9 mouse cellular contexts compared by ENCODE assay signal in genomic region chr11:4117372-4118071, GRCm38 (mm10). TPM values are rescaled to one million over a fixed set of nuclear protein-coding genes. Genes with fewer than 3 reads are reported as not detected.
DNase-seq lines count a peak whose midpoint lies in the region; ATAC-seq and TF ChIP-seq lines count a peak whose summit lies in the region.
"Had no signal": no experiment of that assay in that cellular context is flagged by ENCODE, and none has a peak within 500 bp of the region (broad histone marks: within the 10 kb centered on the region; RNA-seq: fewer than 3 reads in every experiment).

No protein-coding gene starts in this region.

- no peak overlapping the region for H3K27ac ChIP-seq in heart, embryonic 12.5 days (ENCODE audit: poor library complexity, severe bottlenecking)
- no peak overlapping the region for H3K27ac ChIP-seq in bone marrow macrophage, adult 2 months (ENCODE audit: insufficient read depth, low read depth, low read length)
- H3K27ac ChIP-seq in hindbrain, embryonic 13.5 days: no peak overlapping the region
- no peak overlapping the region for H3K27ac ChIP-seq in midbrain, embryonic 12.5 days (replicated peaks)

- TF ChIP-seq POLR2A in bone marrow macrophage, adult 2 months (IDR thresholded peaks at IDR 0.05; ENCODE audit: borderline replicate concordance, low read depth, low read length): no peak

- TF ChIP-seq CTCF in bone marrow macrophage, adult 2 months (IDR thresholded peaks at IDR 0.05; ENCODE audit: low read depth, low read length): no peak

- no peak for DNase-seq in heart, adult 18-20 months
- DNase-seq in right cerebral cortex, postnatal 25 days: no peak
- no peak for DNase-seq in left cerebral cortex, adult 18-20 months (ENCODE audit: low spot score in 2 of 2)
- DNase-seq in ovary, postnatal 36 days (ENCODE audit: low spot score): no peak

- ATAC-seq in heart, embryonic 12.5 days (ENCODE audit: insufficient number of reproducible peaks, low FRiP score): no peak
- ATAC-seq in hindbrain, embryonic 13.5 days (ENCODE audit: low FRiP score): peak; percentile 2; the same call in 1 of the 2 replicates
- no peak for ATAC-seq in midbrain, embryonic 12.5 days (ENCODE audit: low FRiP score, low read depth)

- no peaks in the 10 kb centered on the region for H3K36me3 ChIP-seq in heart, embryonic 12.5 days
- H3K36me3 ChIP-seq in hindbrain, embryonic 13.5 days: no peaks in the 10 kb centered on the region
- H3K36me3 ChIP-seq in midbrain, embryonic 12.5 days: no peaks in the 10 kb centered on the region

- 16% methylated on average over 3 of the region's 3 CpGs for WGBS in heart, embryonic 12.5 days
- 21% methylated on average over 3 of the region's 3 CpGs for WGBS in hindbrain, embryonic 13.5 days
- 38% methylated on average over 3 of the region's 3 CpGs for WGBS in midbrain, embryonic 12.5 days

- H3K27me3 ChIP-seq in heart, embryonic 12.5 days (replicated peaks): peaks cover 28% of the 10 kb centered on the region
- H3K27me3 ChIP-seq in hindbrain, embryonic 13.5 days: peaks cover 31% of the 10 kb centered on the region
- H3K27me3 ChIP-seq in midbrain, embryonic 12.5 days: peaks cover 39% of the 10 kb centered on the region
- H3K27me3 ChIP-seq: CH12.LX had no signal

- peak overlapping the region; percentile 96 for H3K4me2 ChIP-seq in heart, embryonic 12.5 days
- peak overlapping the region; percentile 70 for H3K4me2 ChIP-seq in hindbrain, embryonic 13.5 days
- peak overlapping the region; percentile 94 for H3K4me2 ChIP-seq in midbrain, embryonic 12.5 days (replicated peaks)

- peaks cover 37% of the 10 kb centered on the region for H3K4me1 ChIP-seq in heart, embryonic 12.5 days (replicated peaks)
- peaks cover 2% of the 10 kb centered on the region for H3K4me1 ChIP-seq in bone marrow macrophage, adult 2 months (ENCODE audit: control insufficient read depth, insufficient read depth, low read length)
- H3K4me1 ChIP-seq in hindbrain, embryonic 13.5 days (replicated peaks): peaks cover 31% of the 10 kb centered on the region
- peaks cover 12% of the 10 kb centered on the region for H3K4me1 ChIP-seq in midbrain, embryonic 12.5 days

- no peaks in the 10 kb centered on the region for H3K9me3 ChIP-seq in heart, embryonic 12.5 days (replicated peaks)
- no peaks in the 10 kb centered on the region for H3K9me3 ChIP-seq in hindbrain, embryonic 13.5 days
- H3K9me3 ChIP-seq in midbrain, embryonic 12.5 days: no peaks in the 10 kb centered on the region

- peak overlapping the region; percentile 66; the same call in 1 of the 2 replicates for H3K9ac ChIP-seq in heart, embryonic 12.5 days
- peak overlapping the region; percentile 80 for H3K9ac ChIP-seq in hindbrain, embryonic 13.5 days
- peak overlapping the region; percentile 73; the same call in 1 of the 2 replicates for H3K9ac ChIP-seq in midbrain, embryonic 12.5 days (replicated peaks)

- peak overlapping the region; percentile 56 for H3K4me3 ChIP-seq in heart, embryonic 12.5 days
- peak overlapping the region; percentile 51; the same call in 1 of the 2 replicates for H3K4me3 ChIP-seq in bone marrow macrophage, adult 2 months (ENCODE audit: insufficient read depth, low read length)
- H3K4me3 ChIP-seq in hindbrain, embryonic 13.5 days: peak overlapping the region; percentile 54
- H3K4me3 ChIP-seq in midbrain, embryonic 12.5 days: peak overlapping the region; percentile 64

RNA-seq across cellular contexts. Expression of gene Sec14l2, which starts 5.7 kb away (rescaled TPM):
- polyA plus RNA-seq in heart, embryonic 12.5 days (2016; fragmentation: Nextera tagmentation; extraction: Ambion mirVana): 0.86 and 1.1 TPM in 2 replicates
- total RNA-seq in heart, adult 18-20 months (2021): under 1 TPM; 0.44 to 0.87 TPM
- polyA plus RNA-seq in bone marrow macrophage, adult 2 months (2012; ENCODE audit: insufficient read depth, insufficient read length, missing spikeins): not detected in 2 replicates
- polyA plus RNA-seq in hindbrain, embryonic 13.5 days (2015; fragmentation: Nextera tagmentation; extraction: Ambion mirVana): 2.3 and 3.4 TPM in 2 replicates
- polyA plus RNA-seq in midbrain, embryonic 12.5 days (2016; fragmentation: Nextera tagmentation; extraction: Ambion mirVana): 3.0 and 3.2 TPM in 2 replicates
- 10 to 100 TPM; 39.6 to 40.9 TPM for total RNA-seq in left cerebral cortex, adult 18-20 months (2021)

RNA-seq across cellular contexts. Expression of gene Rnf215, which starts 17.5 kb away (rescaled TPM):
- polyA plus RNA-seq in heart, embryonic 12.5 days (2016; fragmentation: Nextera tagmentation; extraction: Ambion mirVana): 21.4 and 22.0 TPM in 2 replicates
- 10 to 100 TPM; 11.6 to 13.5 TPM for total RNA-seq in heart, adult 18-20 months (2021)
- polyA plus RNA-seq in bone marrow macrophage, adult 2 months (2012; ENCODE audit: insufficient read depth, insufficient read length, missing spikeins): 15.4 and 21.2 TPM in 2 replicates
- polyA plus RNA-seq in hindbrain, embryonic 13.5 days (2015; fragmentation: Nextera tagmentation; extraction: Ambion mirVana): 42.9 and 44.0 TPM in 2 replicates
- polyA plus RNA-seq in midbrain, embryonic 12.5 days (2016; fragmentation: Nextera tagmentation; extraction: Ambion mirVana): 36.8 and 37.5 TPM in 2 replicates
- total RNA-seq in left cerebral cortex, adult 18-20 months (2021): 10 to 100 TPM; 27.1 to 30.8 TPM

RNA-seq across cellular contexts. Expression of gene Mtfp1, which starts 22.3 kb away (rescaled TPM):
- polyA plus RNA-seq in heart, embryonic 12.5 days (2016; fragmentation: Nextera tagmentation; extraction: Ambion mirVana): 18.6 and 21.2 TPM in 2 replicates
- total RNA-seq in heart, adult 18-20 months (2021): 100 to 1,000 TPM; 133 to 172 TPM
- 0.76 and 0.78 TPM in 2 replicates for polyA plus RNA-seq in bone marrow macrophage, adult 2 months (2012; ENCODE audit: insufficient read depth, insufficient read length, missing spikeins)
- polyA plus RNA-seq in hindbrain, embryonic 13.5 days (2015; fragmentation: Nextera tagmentation; extraction: Ambion mirVana): 5.7 and 6.2 TPM in 2 replicates
- 5.3 and 5.9 TPM in 2 replicates for polyA plus RNA-seq in midbrain, embryonic 12.5 days (2016; fragmentation: Nextera tagmentation; extraction: Ambion mirVana)
- 10 to 100 TPM; 95.0 to 97.3 TPM for total RNA-seq in left cerebral cortex, adult 18-20 months (2021)

RNA-seq across cellular contexts. Expression of gene Ccdc157, which starts 42.6 kb away (rescaled TPM):
- 4.7 and 5.5 TPM in 2 replicates for polyA plus RNA-seq in heart, embryonic 12.5 days (2016; fragmentation: Nextera tagmentation; extraction: Ambion mirVana)
- 1 to 10 TPM; 3.5 to 5.2 TPM for total RNA-seq in heart, adult 18-20 months (2021)
- 1.8 and 2.3 TPM in 2 replicates for polyA plus RNA-seq in bone marrow macrophage, adult 2 months (2012; ENCODE audit: insufficient read depth, insufficient read length, missing spikeins)
- 7.2 and 8.1 TPM in 2 replicates for polyA plus RNA-seq in hindbrain, embryonic 13.5 days (2015; fragmentation: Nextera tagmentation; extraction: Ambion mirVana)
- 8.1 and 9.8 TPM in 2 replicates for polyA plus RNA-seq in midbrain, embryonic 12.5 days (2016; fragmentation: Nextera tagmentation; extraction: Ambion mirVana)
- 10 to 100 TPM; 16.6 to 17.6 TPM for total RNA-seq in left cerebral cortex, adult 18-20 months (2021)

RNA-seq across cellular contexts. Expression of gene Sf3a1, which starts 42.6 kb away (rescaled TPM):
- 43.1 and 46.5 TPM in 2 replicates for polyA plus RNA-seq in heart, embryonic 12.5 days (2016; fragmentation: Nextera tagmentation; extraction: Ambion mirVana)
- total RNA-seq in heart, adult 18-20 months (2021): 10 to 100 TPM; 33.4 to 38.3 TPM
- 21.1 and 23.1 TPM in 2 replicates for polyA plus RNA-seq in bone marrow macrophage, adult 2 months (2012; ENCODE audit: insufficient read depth, insufficient read length, missing spikeins)
- polyA plus RNA-seq in hindbrain, embryonic 13.5 days (2015; fragmentation: Nextera tagmentation; extraction: Ambion mirVana): 54.3 and 55.1 TPM in 2 replicates
- polyA plus RNA-seq in midbrain, embryonic 12.5 days (2016; fragmentation: Nextera tagmentation; extraction: Ambion mirVana): 83.3 and 85.2 TPM in 2 replicates
- 10 to 100 TPM; 73.1 to 74.1 TPM for total RNA-seq in left cerebral cortex, adult 18-20 months (2021)
